ENCODE assay signal across 8 mouse cellular contexts in genomic region chr2:58160541-58161307, GRCm38 (mm10). TPM values are rescaled to one million over a fixed set of nuclear protein-coding genes. Genes with fewer than 3 reads are reported as not detected.
DNase-seq lines count a peak whose midpoint lies in the region; ATAC-seq lines count a peak whose summit lies in the region.

No protein-coding gene starts in this region.

- H3K4me3 ChIP-seq in heart, embryonic 14.5 days (ENCODE audit: control insufficient read depth in 1 of 2, insufficient read depth in 1 of 2, low read depth in 1 of 2, low read length in 2 of 2), result no peak overlapping the region
- H3K4me3 ChIP-seq in heart, embryonic 11.5 days (ENCODE audit: low read depth, low read length), result no peak overlapping the region
- no peak overlapping the region for H3K4me3 ChIP-seq in forebrain, embryonic 11.5 days (ENCODE audit: low read depth, low read length)

- ATAC-seq in heart, embryonic 14.5 days (ENCODE audit: insufficient number of reproducible peaks, insufficient read depth, low FRiP score, low read depth), result no peak
- no peak for ATAC-seq in heart, embryonic 11.5 days (replicated peaks; ENCODE audit: insufficient number of reproducible peaks, low FRiP score, low TSS enrichment)
- ATAC-seq in inflammation-experienced regulatory T-cells, adult 6 months, result peak; percentile 13
- peak; percentile 45 for ATAC-seq in megakaryocyte, adult 5-6 weeks (ENCODE audit: poor library complexity, severe bottlenecking)
- ATAC-seq in forebrain, embryonic 11.5 days (replicated peaks; ENCODE audit: low FRiP score), result no peak

- peaks cover 2 to 15% of the 10 kb centered on the region in 2 experiments; a peak in 3 of 4 replicates for H3K4me1 ChIP-seq in heart, embryonic 14.5 days (ENCODE audit: control insufficient read depth in 2 of 2, insufficient read depth in 2 of 2, low read length in 2 of 2)
- H3K4me1 ChIP-seq in heart, embryonic 11.5 days (ENCODE audit: control insufficient read depth, insufficient read depth, low read length), result no peaks in the 10 kb centered on the region; the same call in 1 of the 2 replicates
- H3K4me1 ChIP-seq in forebrain, embryonic 11.5 days (replicated peaks; ENCODE audit: control insufficient read depth, insufficient read depth, low read length), result no peaks in the 10 kb centered on the region

- whole genome bisulfite sequencing in heart, embryonic 14.5 days, result 62% methylated on average over 21 of the region's 21 CpGs
- WGBS in heart, embryonic 11.5 days (ENCODE audit: insufficient replicate concordance), result 78% methylated on average over 21 of the region's 21 CpGs
- WGBS in forebrain, embryonic 11.5 days, result 89% methylated on average over 21 of the region's 21 CpGs

- no peaks in the 10 kb centered on the region for H3K9me3 ChIP-seq in heart, embryonic 14.5 days (ENCODE audit: control insufficient read depth, low read length)
- no peaks in the 10 kb centered on the region for H3K9me3 ChIP-seq in heart, embryonic 11.5 days (replicated peaks; ENCODE audit: control insufficient read depth, low read length)
- H3K9me3 ChIP-seq in forebrain, embryonic 11.5 days (ENCODE audit: control insufficient read depth, low read length), result no peaks in the 10 kb centered on the region

- peak overlapping the region; percentile 23; the same call in 1 of the 2 replicates for H3K4me2 ChIP-seq in heart, embryonic 14.5 days (ENCODE audit: low read length)
- no peak overlapping the region for H3K4me2 ChIP-seq in heart, embryonic 11.5 days
- H3K4me2 ChIP-seq in forebrain, embryonic 11.5 days (ENCODE audit: low read depth, low read length, severe bottlenecking), result no peak overlapping the region

- H3K36me3 ChIP-seq in heart, embryonic 14.5 days (ENCODE audit: control insufficient read depth, insufficient read depth, low read length), result no peaks in the 10 kb centered on the region
- no peaks in the 10 kb centered on the region for H3K36me3 ChIP-seq in heart, embryonic 11.5 days (ENCODE audit: control insufficient read depth, insufficient read depth, low read length)
- H3K36me3 ChIP-seq in forebrain, embryonic 11.5 days (ENCODE audit: control insufficient read depth, insufficient read depth, low read length), result no peaks in the 10 kb centered on the region

- H3K9ac ChIP-seq in heart, embryonic 14.5 days (ENCODE audit: low read length), result no peak overlapping the region
- H3K9ac ChIP-seq in heart, embryonic 11.5 days (ENCODE audit: low read depth, low read length), result no peak overlapping the region
- no peak overlapping the region for H3K9ac ChIP-seq in forebrain, embryonic 11.5 days (ENCODE audit: low read length)

- no peaks in the 10 kb centered on the region for H3K27me3 ChIP-seq in heart, embryonic 14.5 days (ENCODE audit: control insufficient read depth, insufficient read depth, low read length)
- H3K27me3 ChIP-seq in heart, embryonic 11.5 days (ENCODE audit: control insufficient read depth, insufficient read depth, low read length), result no peaks in the 10 kb centered on the region
- no peaks in the 10 kb centered on the region for H3K27me3 ChIP-seq in forebrain, embryonic 11.5 days (ENCODE audit: control insufficient read depth, insufficient read depth, low read length)

- DNase-seq in CD4-positive, CD25-positive, alpha-beta regulatory T cell, adult 2 months (ENCODE audit: low read depth, low spot score), result peak; percentile 77
- no peak for DNase-seq in right cerebral cortex, adult 2 months (ENCODE audit: low spot score in 2 of 2)
- no peak for DNase-seq in forebrain, embryonic 11.5 days (ENCODE audit: low spot score)
- DNase-seq in right cerebral cortex, postnatal 14 days, result no peak

- H3K27ac ChIP-seq in heart, embryonic 14.5 days (replicated peaks in 1 of 2; ENCODE audit: control insufficient read depth in 1 of 2, insufficient read depth in 1 of 2, low read depth in 2 of 2, low read length in 2 of 2), result no peak overlapping the region; a peak in 1 of 4 replicates
- H3K27ac ChIP-seq in heart, embryonic 11.5 days (ENCODE audit: low read depth, low read length), result no peak overlapping the region
- H3K27ac ChIP-seq in forebrain, embryonic 11.5 days (ENCODE audit: low read depth, low read length), result no peak overlapping the region

RNA-seq across cellular contexts. Expression of gene Cytip, which starts 34.6 kb away (rescaled TPM):
- 0.47 and 0.94 TPM in 2 replicates for polyA plus RNA-seq in heart, embryonic 14.5 days (2014; fragmentation: Nextera tagmentation; extraction: Ambion mirVana)
- polyA plus RNA-seq in heart, embryonic 11.5 days (2014; fragmentation: Nextera tagmentation; extraction: Ambion mirVana), result 0.20 TPM in 1 of 2 replicates, not detected in the other
- 100 to 1,000 TPM; 325 to 394 (median 384) TPM for polyA plus RNA-seq in inflammation-experienced regulatory T-cells, adult 6 months (2017; shearing (Covaris generic))
- total RNA-seq in megakaryocyte, adult 5-6 weeks (2015), result 125 and 144 TPM in 2 replicates
- total RNA-seq in megakaryocyte, adult 5-6 weeks (2017), result 285 and 325 TPM in 2 replicates
- 0.21 TPM in 1 of 2 replicates, not detected in the other for polyA plus RNA-seq in forebrain, embryonic 11.5 days (2014; fragmentation: Nextera tagmentation; extraction: Ambion mirVana)

Comparison
In these comparisons a context has a peak if more than half of its experiments do, and no peak if none do; other contexts are left out.
1. ATAC-seq: peak in inflammation-experienced regulatory T-cells, adult 6 months (single experiment) and megakaryocyte, adult 5-6 weeks (single experiment); none in heart, embryonic 14.5 days (single experiment), heart, embryonic 11.5 days (single experiment) and forebrain, embryonic 11.5 days (single experiment).
2. RNA of gene Cytip, which starts 34.6 kb away (polyA plus RNA-seq): 325 to 394 TPM in inflammation-experienced regulatory T-cells, adult 6 months; 0.47 to 0.94 TPM in heart, embryonic 14.5 days, 0.21 TPM in forebrain, embryonic 11.5 days and 0.20 TPM in heart, embryonic 11.5 days; every median in the first group is over 100 times any median in the second.